Mouse (Mus musculus) MEL-GATA-1-ER (cell line): ENCODE measurements at regions not wholly inside any gene's neighbourhood (a gene's known extent, or its start where the extent isn't known, plus 50 kb on each side); places are given as distances from the start of the nearest gene placed in this dataset.

ENCODE experiments used
- DNase-seq: peaks from one replicate; pipeline ENCODE4 v3.0.0-alpha.2; 2012; ENCODE audit warnings: low read depth; ENCODE audit errors: extremely low read depth

DNA sequence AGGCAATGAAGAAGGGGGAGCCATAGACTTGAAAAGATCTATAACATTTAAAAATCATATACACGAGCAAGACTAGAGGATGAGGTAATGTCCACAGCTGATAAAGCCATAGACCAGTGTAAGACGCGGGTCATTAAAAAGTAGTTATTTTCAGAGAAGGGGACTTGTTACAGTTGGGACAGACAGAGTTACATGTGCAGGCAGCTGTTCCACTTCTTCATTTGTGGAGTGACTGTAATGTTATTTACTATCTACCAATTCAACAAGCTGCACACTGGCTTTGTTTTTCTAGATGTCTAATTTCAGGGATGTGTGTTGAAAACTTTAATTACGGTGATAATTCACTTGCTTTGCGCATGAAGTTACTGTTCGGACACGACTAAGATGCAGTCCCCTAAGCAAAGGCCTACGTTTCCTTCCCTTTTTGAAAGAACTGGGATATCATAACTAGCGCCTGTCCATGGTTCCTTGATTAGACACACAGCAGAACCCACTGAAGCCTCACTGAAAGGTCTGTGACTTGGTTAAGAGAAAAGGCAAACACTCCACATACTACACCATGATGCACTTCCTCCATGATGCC lies 320.7 kb upstream of the Clint1 start:
- DNase-seq, result no peak

DNA sequence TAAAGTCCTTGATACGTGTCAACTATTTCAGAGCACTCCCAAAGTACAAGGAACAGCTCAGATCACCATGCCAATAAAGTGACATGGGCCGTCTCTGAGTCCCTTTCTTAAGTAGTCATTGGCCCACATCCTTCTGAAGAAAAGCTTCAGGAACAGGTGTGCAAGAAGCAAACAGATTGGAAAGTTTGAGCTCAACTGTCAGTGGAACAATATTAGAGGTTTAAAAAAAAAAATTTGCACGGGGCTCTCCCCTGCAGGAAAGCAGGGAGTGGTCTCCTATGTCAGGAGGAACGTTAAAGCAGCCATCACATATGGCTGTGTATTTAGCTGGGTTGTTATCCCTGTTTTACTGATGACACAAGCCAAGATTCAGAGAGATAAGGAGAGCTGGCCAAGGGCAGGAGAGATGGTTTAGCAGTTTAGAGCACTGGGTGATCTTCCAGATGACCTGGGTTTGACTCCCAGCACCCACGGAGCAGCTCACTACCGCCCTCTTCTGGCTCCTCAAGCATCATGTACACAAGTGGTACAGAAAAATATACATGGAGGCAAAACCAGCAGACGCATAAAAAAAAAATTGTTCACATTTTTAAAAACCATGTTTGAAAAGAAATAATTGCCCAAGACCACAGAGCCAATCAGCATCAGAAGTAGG lies 318.3 kb upstream of the Clint1 start:
- DNase-seq, result no peak

DNA sequence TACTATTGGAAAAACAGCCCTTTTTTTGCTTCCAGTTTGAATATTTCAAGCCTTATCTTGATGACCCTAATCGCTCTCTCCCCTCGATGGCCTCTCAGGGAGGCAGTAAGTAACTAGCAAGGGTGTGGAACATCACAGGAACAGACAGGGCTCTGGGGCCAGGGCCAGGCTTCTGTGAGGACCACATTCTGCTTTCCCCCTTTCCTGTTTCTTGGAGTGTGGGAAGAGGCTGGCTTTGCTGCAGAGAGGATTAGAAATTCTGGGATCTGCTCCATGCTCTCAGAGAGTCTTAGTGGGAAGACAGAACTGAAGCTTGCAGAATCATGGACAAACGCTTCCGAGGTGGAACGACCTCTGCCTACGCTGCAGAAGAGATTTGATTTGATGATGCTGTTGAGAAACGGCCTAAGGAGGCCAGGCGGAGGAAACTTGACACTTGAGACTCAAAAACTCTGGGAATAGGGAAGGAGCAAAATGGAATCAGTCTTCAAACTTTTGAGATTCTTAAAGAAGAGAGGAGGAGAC lies 316.3 kb upstream of the Clint1 start:
- no peak for DNase-seq

DNA sequence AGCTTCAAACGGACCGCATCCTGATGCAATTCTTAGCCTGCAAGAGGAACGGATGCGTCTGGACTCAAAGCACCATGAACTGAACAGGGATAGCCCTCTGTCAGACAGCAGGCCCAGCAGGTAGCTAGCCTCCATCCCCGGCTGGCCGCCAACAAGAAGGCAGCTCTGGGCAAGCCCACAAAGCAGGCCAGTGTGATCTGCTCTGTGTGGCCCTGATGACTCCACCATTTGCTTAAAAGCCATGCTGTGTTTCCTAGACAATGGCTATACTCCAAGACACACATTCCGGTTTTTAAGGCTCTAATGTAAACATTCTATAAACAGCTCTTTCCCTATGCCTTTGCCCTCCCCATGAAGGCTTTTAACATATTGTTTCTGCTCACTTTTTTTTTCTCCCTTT lies 313.8 kb upstream of the Clint1 start:
- no peak for DNase-seq

DNA sequence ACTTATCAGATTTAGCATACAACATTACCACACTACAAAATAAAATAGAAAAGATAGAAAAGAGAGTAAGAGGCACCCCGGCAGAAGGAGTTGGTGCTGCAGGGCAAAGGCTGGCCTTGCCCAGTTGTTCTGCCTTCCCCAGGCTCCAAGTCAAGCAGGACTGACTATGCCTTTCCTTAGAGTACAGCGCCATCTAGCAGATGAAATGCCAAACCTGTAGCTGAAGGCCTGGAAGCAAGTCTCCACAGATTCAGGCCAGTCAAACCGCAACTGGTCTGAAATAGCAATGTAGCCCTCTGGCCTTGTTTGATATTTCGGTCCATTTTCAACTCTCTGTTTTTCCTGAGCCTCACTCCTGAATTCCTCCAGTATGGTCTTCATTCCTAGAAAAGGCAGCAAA lies 312.4 kb upstream of the Clint1 start:
- DNase-seq, result no peak

DNA sequence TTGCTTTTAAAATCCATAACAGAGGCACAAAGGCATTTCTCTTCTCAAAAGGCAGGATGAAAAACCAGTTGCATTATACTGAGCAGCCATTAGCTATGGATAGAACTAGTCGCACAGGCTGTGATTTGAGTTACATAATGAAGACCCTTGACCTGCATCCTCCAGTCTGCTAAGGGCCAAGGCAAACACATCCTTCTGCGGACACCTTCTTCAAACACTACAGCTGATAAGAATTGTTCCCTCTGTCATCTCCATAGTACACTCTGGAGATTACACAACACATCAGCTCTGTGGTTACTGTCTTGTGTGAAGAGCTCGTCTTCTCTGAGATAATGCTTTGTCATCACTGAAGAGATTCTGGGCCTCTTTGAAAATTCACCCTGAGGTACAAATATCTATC lies 307.3 kb upstream of the Clint1 start:
- no peak for DNase-seq

DNA sequence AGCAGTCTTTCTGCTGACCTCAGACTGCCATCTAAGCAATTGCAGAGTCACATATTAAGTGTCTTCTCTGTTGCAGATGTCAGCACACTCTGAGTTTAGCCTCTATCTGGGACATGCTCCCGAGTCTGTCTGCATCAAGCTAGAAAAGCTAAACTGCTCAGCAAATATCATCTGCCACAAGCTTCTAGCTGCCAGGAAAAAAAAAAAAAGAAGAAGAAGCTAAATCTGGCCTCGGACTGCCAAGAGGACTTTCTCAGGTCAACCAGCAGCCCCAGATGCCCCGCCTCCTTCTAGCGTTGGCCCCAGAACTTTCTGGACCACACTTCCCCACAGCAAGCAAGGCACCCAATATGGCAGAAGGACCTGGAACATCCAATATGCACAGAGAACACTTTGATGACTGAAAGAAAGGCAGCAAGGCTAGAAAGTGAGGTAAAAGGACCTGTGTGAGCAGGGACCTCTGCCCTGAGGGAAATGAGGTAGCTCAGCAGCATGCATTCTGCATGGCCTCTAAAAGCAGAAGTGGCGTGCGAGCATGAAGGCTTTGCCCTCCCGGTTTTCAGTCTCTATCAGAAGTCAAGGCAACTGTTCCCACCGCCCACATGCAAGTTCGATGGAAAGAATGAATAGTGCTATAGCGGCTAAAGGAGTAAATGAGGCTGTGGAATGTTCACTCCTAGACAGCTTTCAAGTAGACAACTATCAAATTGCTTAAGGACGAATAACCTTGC lies 305.8 kb upstream of the Clint1 start:
- no peak for DNase-seq

DNA sequence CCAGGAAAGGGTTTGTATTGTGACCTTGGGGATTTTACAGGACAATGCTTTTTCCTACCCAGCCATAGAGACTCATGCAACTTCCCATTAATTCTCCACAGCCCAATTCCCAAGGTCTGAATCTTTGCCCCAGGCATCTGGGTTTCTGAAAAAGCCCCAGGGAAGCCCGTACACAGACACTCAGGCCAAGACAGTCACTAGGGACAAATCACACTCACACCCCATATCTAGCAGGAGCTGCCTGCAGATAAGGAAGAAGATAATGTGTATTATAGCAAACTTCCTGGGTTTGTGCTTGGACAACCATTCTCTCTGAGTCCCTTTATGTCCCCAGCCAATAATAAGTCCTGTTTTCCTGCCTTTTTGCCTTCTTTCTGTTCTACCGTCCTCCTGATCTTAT lies 305.0 kb upstream of the Clint1 start:
- no peak for DNase-seq

DNA sequence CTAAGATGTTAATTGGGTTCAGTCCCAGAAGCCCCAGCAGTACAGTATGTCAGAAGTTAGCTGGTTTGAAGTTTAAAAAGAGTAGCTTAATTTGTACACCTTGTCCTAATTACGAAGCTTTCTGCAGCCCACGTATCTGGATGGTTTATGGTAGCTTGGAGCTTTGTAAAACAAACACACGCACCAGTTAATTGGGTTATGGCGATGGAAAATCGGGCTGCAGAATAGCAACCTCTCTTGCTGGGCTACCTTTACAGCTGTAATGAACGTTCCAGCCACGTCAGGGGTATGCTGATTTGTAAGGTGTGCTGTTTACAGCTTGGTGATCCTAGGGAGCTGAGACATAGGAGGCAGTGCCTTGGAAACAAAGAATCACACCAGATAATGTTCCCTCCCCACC lies 301.5 kb upstream of the Clint1 start:
- DNase-seq, result no peak

DNA sequence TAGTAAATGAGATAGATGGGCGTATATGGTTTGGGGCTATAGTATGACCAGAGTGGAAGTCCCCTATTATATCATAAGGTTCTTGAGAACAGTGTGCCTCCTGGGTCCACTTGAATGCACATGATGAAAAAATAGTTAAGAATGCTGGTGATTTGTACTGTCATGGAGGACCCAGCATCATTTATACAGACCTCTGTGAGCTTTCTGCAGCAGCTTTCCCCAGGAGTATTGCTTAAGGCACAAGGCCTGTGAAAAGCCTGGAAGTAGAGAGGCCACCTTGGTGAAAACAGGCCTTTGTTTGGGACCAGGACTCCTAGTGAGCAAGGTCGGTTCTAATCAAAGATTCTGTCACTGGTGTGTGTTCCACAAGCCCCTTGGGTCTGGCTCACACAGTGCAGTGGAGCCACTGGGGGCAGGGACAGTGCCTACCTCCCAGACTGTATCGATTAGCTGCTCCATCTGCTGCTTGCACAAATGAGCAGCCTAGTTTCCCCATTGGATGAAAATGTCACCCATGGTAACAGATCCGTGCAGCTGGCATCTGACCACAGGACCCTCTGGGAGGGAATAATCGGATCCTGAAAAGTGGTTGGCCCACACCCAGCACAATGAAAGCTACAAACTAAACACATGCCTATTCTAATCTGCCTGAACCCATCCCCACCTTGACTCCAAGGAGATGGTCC lies 274.2 kb upstream of the Clint1 start:
- no peak for DNase-seq

DNA sequence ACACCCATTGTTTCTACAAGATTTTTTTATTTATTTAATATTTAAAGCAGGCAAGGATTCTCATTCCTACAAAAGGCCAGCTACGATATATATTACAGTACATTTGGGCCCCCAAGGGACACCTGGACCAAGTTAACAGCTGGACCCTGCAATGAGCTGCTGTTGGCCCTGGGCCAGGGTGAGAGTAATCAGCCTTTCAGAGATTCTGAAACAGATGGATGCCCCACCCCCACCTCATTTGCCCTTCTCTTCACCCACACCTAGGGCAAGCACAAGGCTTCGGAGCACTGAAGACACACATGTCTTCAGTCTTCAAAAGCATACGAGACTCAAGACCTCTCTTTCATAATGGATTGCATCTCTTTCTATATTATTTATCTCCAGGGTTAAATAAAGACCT lies 259.5 kb upstream of the Clint1 start:
- DNase-seq, result no peak

DNA sequence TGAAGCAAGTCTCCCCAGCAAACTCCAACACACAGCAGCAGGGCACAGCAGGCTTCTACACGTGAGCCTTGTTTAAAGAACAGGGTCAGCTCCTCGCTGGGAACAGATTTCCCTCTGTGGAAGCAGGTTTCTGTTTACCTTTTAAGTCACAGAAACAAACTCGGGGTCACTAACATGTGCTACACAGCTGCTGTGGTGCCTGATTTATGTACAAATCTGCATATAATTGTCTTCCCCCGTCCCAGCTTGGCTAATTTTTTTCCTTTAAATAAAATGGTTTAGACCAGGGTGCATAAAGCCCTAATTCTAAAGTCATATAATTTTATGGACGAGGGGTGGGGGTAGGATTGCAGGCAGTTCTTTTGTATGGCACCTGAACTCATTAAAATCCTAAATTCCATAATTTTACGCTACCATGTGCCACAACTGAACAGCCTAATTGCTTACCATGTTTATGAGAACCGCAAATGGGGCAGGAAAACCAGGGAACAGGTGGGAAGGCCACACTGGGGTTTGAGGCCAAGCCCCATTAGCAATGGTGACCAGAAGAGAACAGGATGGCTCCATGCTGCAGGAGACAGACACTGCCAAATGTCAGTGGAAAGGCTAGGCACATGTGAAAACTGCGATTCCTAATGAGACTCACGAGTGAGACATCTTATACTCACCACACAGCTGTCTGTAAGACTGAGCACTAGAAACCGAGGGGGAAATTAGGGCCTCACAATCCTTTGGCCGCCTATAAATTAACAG lies 258.8 kb upstream of the Clint1 start:
- no peak for DNase-seq

DNA sequence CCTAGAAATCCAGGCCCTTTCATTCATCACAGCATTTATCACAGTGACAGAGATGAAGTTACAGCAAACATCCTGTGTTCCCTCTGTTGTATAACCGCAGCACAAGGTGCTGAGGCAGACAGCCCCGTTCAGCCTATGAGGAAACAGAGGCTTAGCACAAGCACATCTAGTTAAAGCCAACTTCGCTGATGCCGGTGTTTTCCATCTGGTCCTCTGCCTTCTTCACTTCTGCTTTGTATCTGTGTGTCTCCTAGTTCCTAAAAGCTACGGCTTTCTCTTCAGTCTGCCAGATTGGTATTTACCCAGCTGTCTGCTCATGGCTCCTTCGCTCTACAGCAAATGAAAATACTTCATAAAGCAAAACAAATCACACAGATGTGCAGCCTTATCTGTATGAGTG lies 256.5 kb upstream of the Clint1 start:
- no peak for DNase-seq

DNA sequence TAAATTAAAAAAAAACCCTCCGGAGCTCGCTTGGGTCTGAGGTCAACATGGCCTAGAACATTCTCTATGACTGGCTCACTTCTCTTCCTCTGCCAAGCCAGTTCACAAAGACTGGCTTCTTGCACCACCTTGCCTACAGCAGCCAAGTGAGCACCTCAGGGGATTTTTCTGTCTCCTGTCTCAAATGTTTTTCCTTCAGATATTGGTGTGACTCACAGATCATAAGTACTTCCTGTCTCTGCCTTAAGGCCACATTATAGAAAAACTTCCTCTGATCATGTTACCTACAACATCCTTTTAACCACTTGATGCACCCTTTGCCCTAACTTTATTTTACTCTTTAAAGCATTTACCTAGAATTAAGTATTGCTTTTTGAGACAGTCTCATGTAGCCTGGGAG lies 230.0 kb upstream of the Clint1 start:
- no peak for DNase-seq

DNA sequence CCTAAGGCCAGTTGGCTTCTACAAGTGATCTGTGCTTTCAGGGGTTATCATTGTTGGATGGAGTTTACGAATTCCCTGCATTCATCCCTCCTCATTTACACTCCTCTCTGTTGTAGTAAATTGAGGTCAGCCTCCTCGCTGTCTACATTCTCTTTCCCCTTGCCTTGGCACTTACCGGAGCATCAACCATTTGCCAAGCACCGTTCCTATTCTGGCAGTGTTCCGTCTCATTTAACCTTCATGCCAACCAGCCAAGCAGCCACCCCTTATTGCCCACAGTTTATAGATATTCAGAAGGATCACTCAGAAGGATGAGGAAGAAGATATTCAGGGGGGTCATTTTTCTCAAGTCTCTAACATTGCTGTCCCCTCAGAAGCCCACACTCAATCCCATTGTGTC lies 229.2 kb upstream of the Clint1 start:
- no peak for DNase-seq

DNA sequence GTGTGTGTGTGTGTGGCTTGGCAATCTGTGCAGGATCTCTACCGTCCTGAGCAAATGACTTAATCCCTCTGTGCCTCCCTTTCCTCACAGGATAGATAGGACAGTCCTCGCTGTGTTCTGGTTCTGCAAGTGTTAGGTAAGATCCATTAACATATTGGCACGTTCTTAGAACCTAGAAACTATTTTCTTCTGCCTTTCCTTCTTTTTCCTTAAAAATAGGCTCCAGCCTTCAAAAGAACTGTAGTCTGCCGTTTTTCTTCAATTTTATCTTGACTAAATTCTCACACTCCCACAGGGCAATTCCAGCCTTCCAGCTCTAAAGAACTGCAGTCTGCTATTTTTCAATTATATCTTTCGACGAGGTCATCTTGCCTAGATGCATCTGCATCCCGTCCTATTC lies 227.6 kb upstream of the Clint1 start:
- DNase-seq, result no peak

DNA sequence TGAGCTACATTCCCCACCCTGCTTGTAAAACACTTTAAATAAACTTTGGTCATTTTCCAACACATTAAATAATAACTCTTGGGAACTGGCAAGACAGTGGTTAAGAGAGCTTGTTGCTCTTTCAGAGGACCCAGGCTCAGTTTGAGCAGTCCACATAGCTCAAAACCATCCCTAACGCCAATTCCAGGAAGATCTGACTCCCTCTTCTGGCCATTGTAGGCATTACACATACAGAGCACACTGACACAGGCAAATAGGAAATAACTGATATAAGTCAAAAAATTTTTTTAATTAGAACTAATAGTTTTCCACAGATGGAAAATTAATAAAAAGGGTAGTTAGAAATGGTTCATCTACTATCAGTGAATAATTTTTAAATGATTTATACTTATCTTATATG lies 222.6 kb upstream of the Clint1 start:
- no peak for DNase-seq

DNA sequence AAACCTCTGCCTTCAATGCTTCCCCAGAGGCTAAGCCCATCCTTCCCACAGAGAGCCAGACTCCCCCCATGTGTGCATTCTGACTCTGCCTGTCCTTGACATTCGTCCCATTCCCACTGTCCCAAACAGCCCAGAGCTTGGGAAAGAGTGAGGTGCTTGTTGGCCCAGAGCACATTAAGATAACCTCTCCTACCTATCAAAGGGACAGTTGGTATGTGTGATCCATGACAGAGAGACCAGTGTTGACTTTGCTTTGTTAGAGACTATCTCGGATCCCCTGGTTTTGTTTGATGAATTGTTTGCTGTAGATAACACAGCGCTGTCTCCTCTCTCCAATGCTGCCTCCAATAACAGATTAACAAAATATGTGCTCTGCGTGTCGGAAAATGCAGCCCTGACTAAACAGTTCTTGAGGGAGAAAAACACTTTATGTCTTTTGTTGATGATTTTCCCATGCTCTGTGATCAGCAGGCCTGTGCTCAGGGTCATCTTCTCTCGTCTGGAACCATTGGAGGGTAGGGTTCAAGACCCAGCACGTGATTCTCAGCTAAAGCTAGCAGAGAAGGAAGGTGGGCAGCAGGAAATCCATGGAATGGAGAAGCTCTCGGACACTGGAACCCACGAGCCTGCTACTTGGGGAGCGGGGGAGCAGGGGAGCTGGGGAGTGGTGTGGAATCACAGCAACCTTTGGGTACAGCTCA lies 217.2 kb upstream of the Clint1 start:
- DNase-seq, result no peak

DNA sequence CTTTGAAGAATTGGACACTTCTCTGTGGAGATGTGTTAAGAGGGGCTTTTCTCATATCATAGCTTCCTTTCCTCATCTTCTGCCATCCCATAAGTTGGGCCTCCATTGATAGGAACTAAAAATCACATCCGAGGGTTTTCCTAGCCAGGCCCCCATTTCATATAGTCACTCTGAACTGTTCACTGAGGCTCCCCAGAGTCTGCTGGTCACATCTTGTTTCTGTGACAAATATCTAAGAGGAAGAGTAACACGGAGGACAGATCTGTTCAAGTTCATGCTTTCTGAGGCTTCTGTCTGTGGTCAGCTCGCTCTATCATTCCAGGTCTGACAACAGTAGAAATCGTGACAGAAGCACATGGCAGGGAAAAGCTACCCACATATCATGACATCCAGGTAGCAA lies 216.0 kb upstream of the Clint1 start:
- no peak for DNase-seq

DNA sequence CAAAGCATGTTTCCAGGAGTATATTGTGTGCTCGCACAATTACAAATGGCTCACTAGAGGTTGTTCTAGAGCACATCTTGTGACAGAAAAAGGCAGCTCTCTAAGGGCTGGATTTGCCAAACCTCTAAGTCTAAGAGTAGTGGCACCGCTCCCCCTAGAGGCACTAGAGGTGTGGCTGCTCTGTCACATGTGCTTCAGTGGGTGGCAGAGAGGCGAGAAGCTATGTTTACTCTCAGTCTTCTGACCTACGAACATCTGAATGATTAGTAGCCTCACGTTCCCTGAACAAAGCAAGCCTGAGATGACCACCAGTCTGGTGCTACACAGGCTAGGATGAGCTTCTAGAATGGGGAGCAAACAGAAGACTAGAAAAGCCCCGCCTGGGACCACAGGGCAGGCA lies 212.6 kb upstream of the Clint1 start:
- no peak for DNase-seq
